Mouse (Mus musculus) lung, postnatal 10 days (tissue): ENCODE results near the gene Mcm6.

ENCODE experiments used
- DNase-seq: peaks from one replicate; pipeline ENCODE4 v3.0.0; 2021

Mcm6 gene

DNA sequence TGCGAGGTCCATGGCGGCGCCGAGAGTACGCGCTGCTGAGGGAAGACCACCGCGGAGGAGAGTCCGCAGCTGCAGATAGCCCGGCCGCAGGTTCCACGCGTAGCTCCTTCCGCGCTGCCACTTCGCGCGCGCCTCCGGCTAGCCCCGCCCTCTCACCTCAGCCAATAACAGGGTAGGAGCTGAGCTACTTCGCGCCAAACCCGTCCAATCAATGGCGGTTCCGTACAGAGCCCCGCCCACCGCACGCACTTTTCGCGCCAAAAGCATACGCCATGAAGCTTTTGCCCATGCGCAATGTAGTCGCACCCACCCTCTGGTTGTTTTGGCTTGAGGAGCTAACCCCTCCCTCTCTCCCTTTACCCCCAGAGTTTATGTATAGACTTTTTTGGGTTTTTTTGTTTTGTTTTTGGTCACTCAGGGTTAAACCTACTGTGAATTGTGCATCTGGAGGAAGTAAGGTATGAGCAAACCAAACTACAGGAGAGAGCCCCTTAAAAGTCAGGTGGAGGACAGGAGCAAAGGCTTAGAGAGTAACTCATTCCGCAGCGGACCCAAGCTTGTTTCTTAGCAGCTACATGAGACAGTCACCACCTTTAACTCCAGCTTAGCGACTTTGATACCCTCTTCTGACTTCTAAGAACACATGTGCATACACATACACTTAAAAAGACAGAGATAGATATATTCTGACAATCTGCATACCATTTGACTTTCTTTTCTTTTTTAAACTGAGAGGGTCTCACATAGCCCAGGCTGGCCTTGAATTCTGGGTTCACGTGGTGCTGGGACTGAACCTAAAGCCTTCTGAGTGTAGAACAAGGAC lies at the start of gene Mcm6:
TSS of gene Mcm6 (minus strand) at position 111 of the 823 bp plus-strand sequence.
- DNase-seq: peak; percentile 97

DNA sequence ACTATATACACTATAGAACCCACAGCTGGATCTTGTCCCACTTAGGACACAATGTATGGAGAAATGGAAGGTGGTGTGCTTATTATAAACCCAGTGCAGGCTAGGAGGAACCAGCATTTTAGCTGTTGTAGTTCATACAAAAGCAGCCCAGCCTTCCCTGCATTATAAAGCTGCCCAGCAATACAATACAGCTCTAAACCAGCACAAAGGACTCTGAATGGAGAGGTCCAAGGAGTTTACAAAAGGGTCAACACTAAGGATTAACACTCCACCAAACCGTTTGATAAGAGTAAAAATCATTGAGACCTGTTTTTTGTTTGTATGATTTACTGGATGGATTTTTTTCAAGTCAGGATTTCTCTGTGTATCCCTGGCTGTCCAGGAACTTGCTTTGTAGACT lies 47.4 kb upstream of the Mcm6 start:
- DNase-seq: no peak

DNA sequence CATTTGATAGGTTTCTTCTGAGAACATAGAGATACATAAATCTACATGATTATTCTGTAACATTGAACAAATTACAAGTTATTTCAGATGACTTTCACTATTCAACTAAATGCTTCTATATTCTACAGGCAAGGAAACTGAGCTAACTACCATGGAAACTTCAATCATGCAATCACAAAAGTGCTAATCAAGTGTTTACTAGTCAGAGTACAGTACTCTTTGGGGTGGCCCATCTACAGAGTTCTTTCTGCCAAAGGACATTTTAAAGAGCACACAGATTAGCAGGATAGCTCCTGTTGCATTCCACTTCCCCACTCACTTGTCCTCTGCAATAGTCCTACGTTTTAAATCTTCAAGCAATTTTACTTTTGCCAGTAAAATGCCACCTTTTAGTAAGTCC lies 46.2 kb upstream of the Mcm6 start:
- DNase-seq: no peak

DNA sequence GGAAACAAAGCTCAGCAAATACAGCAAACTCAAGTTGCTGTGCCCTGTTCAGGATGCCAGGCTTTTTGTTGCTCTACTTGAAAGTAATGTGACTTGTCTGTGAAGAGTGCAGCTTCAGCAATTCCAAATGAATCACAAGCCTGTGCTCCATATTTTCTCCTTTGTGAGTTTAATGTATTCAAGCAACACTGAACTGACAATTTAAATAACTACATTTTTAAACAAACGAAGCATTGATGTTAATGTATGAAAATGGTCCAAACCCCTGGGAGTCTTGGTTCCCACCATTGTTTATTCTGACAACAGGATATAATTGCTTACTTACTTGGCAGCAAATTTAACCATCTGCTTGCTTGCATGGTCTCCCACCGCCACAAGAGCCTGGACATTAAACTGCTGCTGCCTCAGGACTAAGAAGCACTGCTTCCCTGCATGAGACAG lies 45.6 kb upstream of the Mcm6 start:
- peak; percentile 32 for DNase-seq

DNA sequence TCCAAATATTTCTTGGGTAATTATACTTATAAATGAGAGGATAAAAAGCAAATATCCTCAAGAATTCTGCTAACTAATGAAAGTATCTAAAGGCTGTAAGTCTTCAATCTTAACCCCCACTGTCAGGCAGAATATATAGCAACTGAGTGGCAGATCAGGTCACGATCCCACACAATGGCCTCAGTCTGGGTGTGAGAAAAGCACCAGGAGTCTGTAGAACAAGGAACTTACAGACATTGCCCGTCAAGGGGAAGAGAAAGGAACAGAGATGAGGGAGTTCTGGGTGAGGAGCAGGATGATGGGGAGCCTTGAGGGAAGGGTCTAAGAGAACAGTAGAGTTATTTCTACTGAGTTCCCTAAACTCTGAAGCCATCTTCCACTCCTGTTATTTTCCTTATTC lies 41.5 kb upstream of the Mcm6 start:
- DNase-seq: no peak

DNA sequence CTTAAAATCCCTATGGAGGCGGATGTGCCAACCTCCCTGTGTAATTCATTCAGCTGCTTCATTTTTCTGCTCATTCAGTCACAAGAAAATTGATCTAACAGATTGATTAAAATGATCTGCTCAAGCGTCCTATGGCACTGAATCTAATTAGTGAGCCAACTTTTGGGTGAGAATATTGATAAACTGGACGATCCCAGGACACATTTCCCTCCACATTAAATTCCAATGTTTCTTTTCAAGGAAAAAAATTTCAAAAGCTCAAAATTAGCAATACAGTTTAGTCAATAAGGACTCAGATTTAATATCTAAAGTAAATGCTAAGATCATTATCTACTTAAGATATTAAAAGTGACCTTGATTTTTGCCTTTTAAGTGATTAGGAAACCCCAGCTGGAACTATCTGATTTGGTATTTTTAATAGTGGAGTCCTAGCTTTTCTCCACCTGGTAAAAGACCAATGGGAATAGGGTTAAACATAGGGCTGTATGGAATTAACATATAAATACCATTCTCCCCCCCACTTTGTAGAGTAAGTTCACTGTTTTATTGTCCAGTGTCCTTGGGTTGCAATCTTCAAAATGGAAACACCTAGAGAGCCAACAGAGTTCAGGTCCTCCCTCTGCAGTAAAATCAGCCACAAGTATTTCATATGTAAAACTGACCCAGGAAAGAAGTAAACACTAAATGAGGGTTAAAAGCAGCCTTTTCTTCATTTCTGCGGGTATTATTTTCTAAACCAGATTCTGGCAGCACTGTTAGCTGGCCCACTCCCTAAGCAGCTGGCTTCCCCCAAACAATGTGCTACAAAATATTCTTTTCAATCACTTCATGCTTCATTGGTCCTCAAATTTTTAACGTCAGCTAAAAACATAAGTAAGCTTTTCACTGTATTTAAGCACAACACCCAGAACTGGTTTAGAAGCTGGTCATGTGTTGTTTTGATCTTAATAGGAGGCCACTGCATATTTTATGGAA lies 40.8 kb upstream of the Mcm6 start:
- no peak for DNase-seq

DNA sequence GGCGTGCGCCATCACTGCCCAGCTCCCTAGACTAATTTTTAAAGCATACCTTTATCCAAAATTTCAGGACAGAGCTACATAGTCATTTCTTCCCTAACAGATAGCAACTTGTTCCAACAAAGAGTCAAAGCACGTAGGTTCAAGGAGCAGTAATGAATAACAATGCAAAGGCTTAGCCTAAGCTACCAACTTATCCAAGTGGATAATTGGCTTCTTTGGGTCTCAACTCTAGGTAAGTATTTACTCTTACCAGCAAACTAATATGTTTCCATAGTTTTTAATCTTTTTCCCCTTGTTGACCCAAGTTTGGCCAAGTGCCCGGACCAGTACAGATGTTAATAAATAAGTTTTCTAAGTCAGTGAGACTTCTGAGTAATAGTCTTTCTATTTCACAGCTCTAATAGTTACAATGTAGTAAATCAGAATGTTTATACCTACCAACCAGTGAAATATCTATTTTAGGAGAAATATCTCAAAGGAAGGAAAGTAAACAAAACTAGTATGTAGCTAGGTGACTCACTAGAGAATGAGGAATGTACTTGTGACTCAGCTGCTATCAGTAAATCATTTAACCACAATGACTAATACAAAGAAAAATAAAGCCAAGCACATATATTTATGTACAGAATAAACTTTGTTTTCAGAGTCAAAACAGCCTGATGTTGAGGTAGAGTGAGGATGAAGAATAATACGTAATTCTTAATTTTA lies 39.4 kb upstream of the Mcm6 start:
- no peak for DNase-seq

DNA sequence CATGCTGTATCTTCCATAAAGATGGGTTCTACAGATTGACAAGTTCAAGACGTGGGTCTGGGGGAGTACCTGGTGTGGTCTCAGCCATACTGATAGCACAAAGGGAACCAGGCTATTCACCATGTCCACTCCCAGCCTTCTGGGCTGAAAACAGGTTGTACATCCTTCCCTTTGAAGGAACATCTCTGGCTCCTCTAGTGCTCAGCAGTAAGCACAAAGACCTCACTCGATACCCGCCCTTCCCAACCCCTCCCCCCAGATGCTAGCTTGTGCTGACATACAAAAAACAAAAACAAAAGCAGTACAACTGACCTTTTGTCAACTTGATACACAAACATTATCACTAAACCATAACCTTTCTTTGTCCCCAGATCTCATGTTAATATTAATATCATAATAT lies 35.2 kb upstream of the Mcm6 start:
- no peak for DNase-seq

DNA sequence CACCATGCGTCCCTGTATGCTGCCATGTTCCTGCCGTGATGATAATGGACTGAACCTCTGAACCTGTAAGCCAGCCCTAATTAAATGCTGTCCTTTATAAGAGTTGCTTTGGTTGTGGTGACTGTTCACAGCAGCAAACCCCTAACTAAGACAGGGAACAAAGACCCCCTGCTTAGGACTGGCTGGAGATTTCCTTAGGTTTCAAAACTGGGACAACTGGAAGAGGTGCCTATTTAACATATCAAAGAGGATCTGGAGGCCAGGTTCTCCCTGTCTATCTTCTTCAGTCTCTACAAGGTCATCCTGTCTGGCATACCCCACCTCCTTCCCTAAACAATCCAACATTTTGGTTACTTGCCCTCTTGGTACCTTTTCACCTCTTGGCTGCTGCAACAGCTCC lies 32.9 kb upstream of the Mcm6 start:
- no peak for DNase-seq

DNA sequence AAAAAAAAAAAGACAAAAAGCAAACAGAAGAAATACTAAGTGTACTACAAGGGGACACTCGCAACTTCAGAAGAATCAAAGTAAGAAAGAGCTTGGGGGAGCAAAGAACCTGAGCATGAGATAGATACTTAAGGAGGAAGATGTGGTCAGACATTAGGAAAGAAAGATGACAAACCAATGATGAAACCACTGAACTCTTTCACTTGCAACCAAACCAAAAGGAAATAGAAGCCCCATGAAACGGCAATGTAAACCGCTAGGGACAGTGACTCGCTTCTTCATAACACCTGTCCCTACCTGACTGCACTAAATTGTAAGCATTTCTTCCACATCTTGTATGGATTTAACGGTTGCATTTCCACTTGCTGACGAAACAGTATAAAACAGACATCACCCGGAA lies 27.0 kb upstream of the Mcm6 start:
- no peak for DNase-seq

DNA sequence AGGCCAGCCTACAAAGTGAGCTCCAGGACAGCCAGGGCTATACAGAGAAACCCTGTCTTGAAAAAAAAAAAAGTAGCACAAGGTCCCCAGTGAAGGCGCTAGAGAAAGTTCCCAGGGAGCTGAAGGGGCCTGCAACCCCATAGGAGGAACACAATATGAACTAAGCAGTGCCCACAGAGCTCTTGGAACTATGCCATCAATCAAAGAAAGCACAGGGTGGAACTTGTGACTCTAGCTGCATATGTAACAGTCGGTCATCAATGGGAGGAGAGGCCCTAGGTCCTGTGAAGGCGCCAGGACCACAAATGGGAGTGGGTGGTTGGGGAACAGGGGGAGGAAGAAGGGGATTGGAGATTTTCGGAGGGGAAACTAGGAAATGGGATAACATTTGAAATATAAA lies 17.4 kb upstream of the Mcm6 start:
- DNase-seq: no peak

DNA sequence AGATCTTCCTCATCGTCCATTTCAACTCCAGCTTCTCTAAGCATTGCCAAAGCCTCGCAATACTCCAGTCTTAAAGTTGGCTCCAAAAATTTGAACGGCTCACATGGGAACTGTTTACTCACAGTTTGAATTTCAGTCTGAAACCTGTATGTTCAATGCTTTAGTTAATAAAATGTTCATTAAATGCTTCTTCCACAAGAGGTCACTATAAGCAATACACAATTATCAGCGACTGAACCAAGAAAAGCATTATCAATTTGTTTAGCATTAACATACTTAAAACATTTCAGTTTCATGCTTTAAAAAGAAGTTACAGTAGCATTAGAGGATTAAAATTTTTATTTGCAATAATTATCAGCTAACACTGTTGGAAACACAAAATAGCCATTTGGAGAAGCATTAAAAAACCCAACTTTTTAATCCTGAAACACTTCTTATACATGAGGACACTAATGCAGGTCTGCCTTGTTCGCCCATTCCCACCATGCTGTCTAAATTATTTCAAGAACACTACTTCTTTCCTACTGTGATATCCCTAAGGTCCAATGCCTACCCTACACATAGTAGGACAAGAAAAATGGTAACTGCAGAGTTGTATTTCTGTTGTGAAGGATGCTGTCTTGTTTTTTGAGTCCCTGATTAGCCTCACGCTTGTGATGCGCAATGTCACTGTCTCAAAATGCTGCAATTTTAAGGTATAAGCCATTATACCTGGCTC lies 12.8 kb upstream of the Mcm6 start:
- DNase-seq: no peak

DNA sequence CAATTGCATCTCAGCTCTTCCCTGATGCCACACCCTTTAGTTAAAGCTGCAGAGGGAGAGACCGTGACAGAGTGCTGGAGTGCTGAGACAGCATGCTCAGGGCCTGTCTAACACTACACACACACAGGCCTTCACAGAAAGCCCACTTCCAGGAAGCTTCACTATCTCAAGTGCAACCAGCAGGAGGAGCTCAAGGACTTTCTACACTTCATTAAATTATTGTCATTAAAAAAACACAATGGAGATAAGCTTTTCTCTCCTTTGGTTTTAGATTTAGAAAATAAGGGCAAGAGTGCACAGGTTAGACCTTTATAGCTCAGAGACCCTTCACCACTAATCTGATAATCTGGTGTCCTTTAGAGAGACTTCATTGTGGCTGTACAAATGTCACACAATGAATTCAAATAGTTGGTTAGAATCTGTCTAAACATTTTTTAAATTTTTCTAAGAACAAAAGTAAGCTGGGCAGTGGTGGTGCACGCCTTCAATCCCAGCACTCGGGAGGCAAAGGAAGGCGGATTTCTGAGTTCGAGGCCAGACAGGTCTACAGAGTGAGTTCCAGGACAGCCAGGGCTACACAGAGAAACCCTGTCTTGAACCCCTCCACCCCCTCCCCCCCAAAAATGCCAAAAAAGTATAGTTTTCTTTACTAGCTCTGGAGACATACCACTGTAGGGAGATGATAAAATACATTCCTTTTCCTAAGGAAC lies 9.4 kb upstream of the Mcm6 start:
- peak; percentile 81 for DNase-seq

DNA sequence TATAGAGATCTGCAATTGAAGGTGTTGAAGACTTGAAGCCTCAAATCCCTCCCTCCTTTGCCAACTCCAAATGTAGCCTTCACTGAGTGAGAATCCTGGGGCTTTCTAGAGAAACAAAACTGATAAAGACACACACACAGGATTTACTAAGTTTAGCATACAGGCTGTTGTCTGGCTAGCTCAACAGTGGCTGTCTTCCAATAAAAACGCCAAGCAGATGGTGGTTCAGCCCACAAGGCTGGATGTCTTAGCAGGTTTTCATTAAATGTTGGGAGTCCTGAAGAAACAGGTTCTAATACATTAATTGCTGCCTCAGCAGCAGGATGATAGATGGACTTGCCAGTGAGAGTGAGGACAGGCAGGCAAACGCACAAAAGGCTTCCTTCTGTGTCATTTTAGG lies 1.1 kb upstream of the Mcm6 start:
- DNase-seq: no peak

DNA sequence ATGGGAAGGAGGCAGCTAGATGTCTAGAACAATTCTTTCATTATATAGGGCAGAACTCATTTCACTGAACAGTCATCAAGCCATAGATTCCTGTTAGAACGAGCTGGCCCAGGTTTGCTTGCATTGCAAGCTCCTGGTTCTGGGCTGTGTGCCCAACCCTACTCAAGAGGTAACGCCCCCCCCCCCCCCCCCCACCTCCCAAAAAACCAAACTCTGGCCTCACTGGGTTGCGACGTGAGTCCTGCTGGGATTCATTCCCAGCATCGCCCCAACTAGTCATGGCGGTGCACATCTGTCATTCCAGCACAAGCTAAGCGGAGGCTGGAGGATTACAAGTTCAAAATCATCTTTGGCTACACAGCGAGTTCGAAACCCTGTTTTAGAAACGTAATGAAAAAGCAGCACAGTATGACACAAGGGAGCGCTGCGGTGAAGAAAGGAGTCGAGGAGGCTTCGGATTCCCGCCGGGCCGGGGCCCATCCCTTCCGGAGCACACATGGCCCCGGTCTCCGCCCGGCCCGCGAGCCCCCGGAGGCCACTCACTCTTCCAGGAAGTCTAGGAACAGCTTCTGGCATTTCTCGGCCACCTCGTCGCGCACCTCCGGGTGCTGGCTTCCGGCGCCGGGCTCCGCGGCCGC lies 429 bp downstream of the Mcm6 start:
- DNase-seq: peak; percentile 10

DNA sequence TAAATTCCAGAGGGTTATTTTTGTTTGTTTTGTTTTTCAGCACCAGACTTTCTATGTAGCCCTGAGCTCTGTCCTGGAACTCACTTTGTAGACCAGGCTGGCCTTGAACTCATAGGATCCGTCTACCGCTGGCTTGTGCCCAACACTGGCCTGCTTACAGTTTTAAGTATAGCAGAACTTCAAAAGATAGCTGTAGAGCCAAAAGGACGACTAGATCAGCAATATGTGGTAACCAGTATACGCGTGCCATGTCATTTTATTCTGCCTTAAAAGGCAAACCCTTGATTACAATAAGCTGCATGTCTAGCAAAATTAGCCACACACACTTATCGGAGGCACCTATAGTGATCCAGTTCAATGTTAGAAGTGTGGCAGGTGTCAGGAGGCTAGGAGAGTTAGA lies 1.2 kb downstream of the Mcm6 start:
- no peak for DNase-seq

DNA sequence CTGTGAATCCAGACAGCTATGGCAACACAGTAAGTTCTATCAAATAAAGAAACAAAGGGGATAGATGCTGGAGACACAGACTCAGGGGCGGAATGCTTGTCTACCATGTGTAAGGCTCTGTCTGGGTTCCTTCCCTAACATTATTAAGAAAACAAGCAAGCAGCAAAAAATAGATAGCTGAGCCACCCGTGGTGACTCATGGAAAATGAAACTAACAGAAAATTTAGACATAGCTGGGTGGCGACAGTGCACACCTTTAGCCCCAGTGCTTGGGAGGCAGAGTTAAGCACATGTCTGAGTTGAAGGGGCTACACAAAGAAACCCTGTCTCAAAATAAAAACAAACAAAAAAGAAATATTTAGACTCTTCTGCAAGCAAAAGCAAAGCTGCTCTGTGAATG lies 2.0 kb downstream of the Mcm6 start:
- no peak for DNase-seq

DNA sequence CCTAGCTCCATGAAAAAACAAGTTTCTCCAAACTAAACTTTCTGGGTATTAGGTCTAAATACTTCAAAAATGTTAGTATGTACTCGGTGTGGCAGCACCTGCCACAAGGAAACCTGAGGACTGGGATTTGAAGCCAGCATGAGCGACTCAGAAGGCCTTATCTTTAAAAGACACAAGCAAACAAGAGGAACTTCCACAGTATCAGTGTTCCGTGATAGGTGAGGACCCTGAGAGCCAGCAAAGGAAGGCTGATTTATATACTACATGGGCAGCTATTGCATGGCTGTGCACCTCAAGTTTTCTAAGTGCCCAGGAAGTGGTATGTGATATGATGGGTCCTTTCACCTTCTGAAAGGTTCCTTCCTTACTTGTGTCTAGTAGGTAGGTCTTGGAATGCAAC lies 6.4 kb downstream of the Mcm6 start:
- no peak for DNase-seq

DNA sequence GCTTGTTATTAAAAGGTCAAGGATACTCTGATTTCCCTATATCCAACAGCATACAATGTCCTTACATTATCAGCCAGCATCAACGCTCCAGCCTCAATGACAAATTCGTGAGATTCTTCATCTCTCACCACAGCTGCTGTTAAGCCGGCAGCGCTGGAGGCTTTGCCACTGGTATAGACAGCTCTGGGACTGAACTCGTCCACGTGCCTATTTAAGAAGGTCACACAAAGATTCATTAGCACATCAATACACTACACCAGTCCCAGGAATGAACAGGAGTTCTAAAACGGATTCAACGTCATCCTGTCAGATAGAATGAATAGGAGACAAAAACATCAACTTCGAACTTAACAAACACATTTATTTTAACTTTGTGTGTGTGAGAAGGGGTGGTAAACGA lies 15.2 kb downstream of the Mcm6 start:
- no peak for DNase-seq

DNA sequence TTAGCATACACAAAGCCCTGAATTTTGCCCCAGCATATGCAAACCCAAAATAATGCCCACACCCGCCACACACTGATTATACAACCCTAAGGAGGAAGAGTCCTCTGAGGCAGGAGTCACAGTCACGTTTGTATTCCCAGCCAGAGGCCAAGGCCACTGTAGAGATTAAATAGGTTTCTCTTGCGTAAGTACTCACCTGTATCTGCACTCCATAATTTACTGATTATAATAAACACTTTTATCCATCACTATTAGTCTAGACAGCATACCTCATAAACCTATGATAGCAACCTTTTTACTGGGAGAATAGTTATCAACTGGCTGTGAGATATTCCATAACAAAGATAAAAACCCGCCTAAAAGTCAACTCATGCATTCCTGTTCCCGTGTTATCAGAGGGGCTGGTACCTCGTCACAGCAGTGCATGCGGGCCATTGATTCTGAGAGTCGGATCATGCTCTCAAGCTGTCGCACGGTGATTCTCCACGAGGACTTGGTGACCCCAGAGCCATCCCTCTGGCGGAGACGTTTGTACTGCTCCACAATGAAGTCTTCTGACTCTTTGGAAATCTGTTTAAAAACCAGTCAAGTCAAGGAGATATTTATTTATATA lies 21.6 kb downstream of the Mcm6 start:
- no peak for DNase-seq

DNA sequence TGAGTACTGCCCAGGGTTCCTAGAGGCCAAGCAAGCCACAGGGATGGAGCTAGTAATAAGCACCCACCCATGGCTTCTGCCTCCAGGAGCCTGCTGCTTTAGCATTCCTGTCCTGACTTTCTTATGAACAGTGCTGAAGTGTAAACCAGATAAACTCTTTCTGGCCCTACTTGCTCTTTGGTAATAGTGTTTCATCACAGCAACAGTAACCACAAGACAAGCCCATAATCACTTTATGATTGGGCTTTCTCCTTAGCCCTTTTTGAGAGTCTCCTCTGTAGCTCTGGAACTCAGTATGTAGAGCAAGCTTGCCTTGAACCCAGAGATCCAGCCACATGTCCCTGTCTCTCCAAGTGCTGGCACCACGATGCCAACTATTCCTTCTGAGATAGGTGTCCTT lies 29.2 kb downstream of the Mcm6 start:
- DNase-seq: no peak
